ENCODE assay signal across 10 mouse cellular contexts in genomic region chr5:117443141-117443540, GRCm38 (mm10).
"Had no signal": no experiment of that assay in that cellular context is flagged by ENCODE, and none has a peak within 500 bp of the region (broad histone marks: within the 10 kb centered on the region; RNA-seq: fewer than 3 reads in every experiment).

No protein-coding gene starts in this region.

- H3K9me3 ChIP-seq: limb, embryonic 13.5 days; liver, embryonic 15.5 days; midbrain, embryonic 13.5 days had no signal

- H3K27ac ChIP-seq: kidney, postnatal 0 days; limb, embryonic 13.5 days; liver, embryonic 15.5 days; midbrain, embryonic 13.5 days had no signal

- DNase-seq: left cerebral cortex, postnatal 4 days; lung, adult 2 months; lung, postnatal 36 days; right cerebral cortex, postnatal 14 days; thymus, postnatal 36 days had no signal

- H3K4me1 ChIP-seq: liver, embryonic 15.5 days had no signal

- ATAC-seq: lung, postnatal 0 days; midbrain, embryonic 13.5 days had no signal

- H3K9ac ChIP-seq: limb, embryonic 13.5 days; liver, embryonic 15.5 days; midbrain, embryonic 13.5 days had no signal

- H3K4me3 ChIP-seq: limb, embryonic 13.5 days; liver, embryonic 15.5 days; midbrain, embryonic 13.5 days had no signal

- H3K36me3 ChIP-seq: limb, embryonic 13.5 days; liver, embryonic 15.5 days; midbrain, embryonic 13.5 days had no signal

- H3K27me3 ChIP-seq: liver, embryonic 15.5 days had no signal

- H3K4me2 ChIP-seq: limb, embryonic 13.5 days; liver, embryonic 15.5 days; midbrain, embryonic 13.5 days had no signal
